Mouse (Mus musculus): ENCODE results near the gene Hnrnpk. TPM values are rescaled to one million over a fixed set of nuclear protein-coding genes. Genes with fewer than 3 reads are reported as not detected.
A peak's percentile ranks its signal among the peaks of the same experiment; 100 is the strongest.
"Not testable (repeated sequence)": the region's sequence is repeated elsewhere in the genome, so short reads cannot be mapped to it uniquely, and the experiment has no call there.

Hnrnpk gene
- 1,957 and 1,973 TPM in 2 replicates for polyA plus RNA-seq (2015; fragmentation: Nextera tagmentation; extraction: Ambion mirVana)

DNA sequence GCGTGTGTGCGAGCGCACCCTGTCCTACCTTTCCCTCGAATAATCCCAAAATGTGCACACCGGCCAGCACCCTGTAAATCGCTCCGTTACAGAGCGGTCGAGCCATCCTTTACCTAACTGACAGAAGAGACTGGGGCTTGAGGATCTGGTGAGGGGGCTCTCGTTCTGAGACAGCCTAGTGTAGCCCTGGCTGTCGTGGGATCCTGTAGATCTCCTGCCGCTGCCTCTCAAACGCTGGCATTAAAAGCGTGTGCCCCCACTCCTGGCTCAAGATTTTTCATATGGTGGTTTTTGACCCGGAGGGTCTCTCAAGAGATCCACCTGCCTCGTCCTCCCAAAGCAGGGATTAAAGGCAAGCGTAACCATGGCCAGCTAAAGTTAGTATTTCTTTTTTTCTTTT is at the start of gene Hnrnpk:
Hnrnpk (minus strand) TSS at position 101 of the 400 bp plus-strand sequence.
- not testable (repeated sequence) for ATAC-seq (replicated peaks); H3K9me3 ChIP-seq; H3K36me3 ChIP-seq; H3K27me3 ChIP-seq
- Histone ChIP-seq H3K4me3 (peak within 1 kb of the TSS; percentile 95), H3K9ac (replicated peaks) (peak within 1 kb of the TSS; percentile 99), H3K4me1 (peaks cover 17% of the 10 kb centered on the region), H3K27ac (replicated peaks) (peak within 1 kb of the TSS; percentile 98), H3K4me2 (replicated peaks) (peak within 1 kb of the TSS; percentile 53)
- WGBS = 7% methylated on average over 17 of the region's 17 CpGs

DNA sequence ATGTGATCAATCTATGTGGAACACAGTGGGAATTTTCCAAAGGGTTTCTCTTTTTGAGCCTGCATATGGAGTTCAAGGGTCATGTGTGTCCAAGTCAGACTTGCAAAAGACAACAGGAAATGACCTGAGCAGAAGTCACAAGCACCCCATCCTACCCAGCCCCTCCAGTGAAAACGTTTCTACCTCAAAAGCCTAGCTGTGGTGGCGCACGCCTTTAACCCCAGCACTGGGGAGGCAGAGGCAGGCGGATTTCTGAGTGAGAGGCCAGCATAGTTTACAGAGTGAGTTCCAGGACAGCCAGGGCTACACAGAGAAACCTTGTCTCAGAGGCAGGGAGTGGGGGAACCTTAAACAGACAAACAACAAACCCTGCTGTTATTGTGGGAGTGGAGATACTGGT is 49.1 kb upstream of the Hnrnpk start:
- Histone ChIP-seq H3K9ac (replicated peaks) (no peak overlapping the region), H3K36me3 (no peaks in the 10 kb centered on the region), H3K4me2 (replicated peaks) (no peak overlapping the region), H3K27me3 (peaks cover 14% of the 10 kb centered on the region; the same call in 1 of the 2 replicates), H3K4me3 (no peak overlapping the region), H3K9me3 (no peaks in the 10 kb centered on the region), H3K27ac (replicated peaks) (no peak overlapping the region), H3K4me1 (peaks cover 17% of the 10 kb centered on the region)
- WGBS = 74% methylated on average over 4 of the region's 4 CpGs
- no peak for ATAC-seq (replicated peaks)

DNA sequence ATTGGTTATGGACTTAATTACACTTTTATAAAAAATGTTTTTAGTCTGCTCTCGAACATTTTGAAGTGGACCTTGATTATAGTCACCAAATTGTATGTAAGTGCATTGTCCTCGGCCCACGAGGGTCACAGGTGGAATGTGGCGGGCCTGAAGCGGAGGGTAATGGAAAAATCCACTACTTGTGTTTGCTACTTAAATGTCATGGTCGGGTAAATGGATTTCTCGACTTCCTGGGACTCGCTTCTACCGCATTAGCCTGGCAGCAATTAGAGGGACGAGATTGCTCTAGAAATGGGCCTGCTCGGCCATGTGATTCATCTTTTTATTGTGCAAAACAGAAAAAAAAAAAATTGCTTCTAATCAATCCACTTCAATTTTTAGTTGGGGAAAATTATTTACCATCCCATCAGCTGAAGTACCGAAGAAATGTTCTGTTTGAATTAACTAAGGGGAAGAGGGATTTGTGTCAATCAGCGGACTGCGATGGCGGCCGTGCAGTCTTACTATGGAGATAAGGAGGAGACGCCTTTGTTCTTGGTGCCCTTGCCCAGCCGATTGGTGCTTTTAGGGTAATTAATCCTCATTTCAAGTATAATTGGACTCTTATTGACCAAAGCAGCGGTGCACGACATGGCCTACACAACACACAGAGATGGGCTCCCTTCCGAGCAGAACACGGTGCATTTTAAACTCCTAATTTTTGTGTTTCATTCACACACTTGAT is 47.5 kb upstream of the Hnrnpk start:
- Histone ChIP-seq H3K4me3 (no peak overlapping the region), H3K9me3 (no peaks in the 10 kb centered on the region), H3K4me2 (replicated peaks) (0 out of 2 replicates have a peak overlapping the region, but pooled peaks have one; percentile 3), H3K36me3 (no peaks in the 10 kb centered on the region), H3K27ac (replicated peaks) (no peak overlapping the region), H3K9ac (replicated peaks) (0 out of 2 replicates have a peak overlapping the region, but pooled peaks have one; percentile 11), H3K27me3 (peaks cover 14% of the 10 kb centered on the region; the same call in 1 of the 2 replicates), H3K4me1 (peaks cover 17% of the 10 kb centered on the region)
- WGBS = 23% methylated on average over 22 of the region's 22 CpGs
- ATAC-seq (replicated peaks) = no peak

DNA sequence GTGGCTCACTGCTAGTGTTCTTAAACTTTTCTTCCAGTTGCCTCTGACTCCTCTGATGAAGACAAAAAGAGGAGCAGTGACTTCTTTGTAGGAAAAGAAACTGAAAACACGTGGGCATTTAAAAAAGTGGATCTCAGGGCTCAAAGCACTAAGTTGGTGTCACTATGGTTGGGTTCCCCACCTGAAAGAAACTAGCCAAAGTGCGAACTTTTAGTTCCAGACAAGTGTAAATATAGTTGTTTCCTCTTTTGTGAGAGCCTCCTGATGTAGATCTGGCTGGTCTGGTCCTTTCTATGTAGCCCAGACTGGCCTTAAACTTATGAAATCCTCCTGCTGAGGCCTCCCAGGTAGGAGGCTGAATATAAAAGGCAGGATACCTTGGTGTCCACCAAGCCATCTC is 43.4 kb upstream of the Hnrnpk start:
- H3K9me3 ChIP-seq = no peaks in the 10 kb centered on the region
- no peak overlapping the region for H3K4me2 ChIP-seq (replicated peaks)
- no peaks in the 10 kb centered on the region for H3K27me3 ChIP-seq
- 77% methylated on average over 2 of the region's 2 CpGs for WGBS
- no peaks in the 10 kb centered on the region for H3K36me3 ChIP-seq
- no peak for ATAC-seq (replicated peaks)
- no peak overlapping the region for H3K9ac ChIP-seq (replicated peaks)
- no peak overlapping the region for H3K4me3 ChIP-seq
- H3K27ac ChIP-seq (replicated peaks) = no peak overlapping the region
- H3K4me1 ChIP-seq = peaks cover 12% of the 10 kb centered on the region

DNA sequence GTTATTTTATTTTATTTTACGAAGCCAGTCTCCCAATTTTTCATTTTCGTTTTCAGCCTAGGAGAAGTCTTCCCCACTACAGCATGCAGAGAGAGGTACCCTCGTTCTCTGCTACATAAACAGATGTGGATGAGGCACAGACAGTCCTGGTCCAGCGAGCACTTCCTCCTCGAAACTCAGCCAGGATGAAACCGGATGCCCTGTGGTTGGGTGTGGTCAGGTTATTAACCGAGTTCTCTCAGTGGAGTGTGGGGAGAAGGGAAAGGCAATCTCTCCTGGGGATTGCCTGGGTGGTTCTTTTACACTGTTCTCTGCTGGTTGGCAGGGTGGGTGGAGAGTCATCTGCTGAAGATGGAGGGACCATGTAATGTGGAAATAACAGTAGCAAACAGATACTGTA is 40.6 kb upstream of the Hnrnpk start:
- Histone ChIP-seq H3K27me3 (no peaks in the 10 kb centered on the region), H3K27ac (replicated peaks) (no peak overlapping the region), H3K9me3 (no peaks in the 10 kb centered on the region), H3K4me1 (no peaks in the 10 kb centered on the region), H3K4me2 (replicated peaks) (no peak overlapping the region), H3K9ac (replicated peaks) (no peak overlapping the region), H3K36me3 (no peaks in the 10 kb centered on the region), H3K4me3 (no peak overlapping the region)
- no peak for ATAC-seq (replicated peaks)
- 70% methylated on average over 7 of the region's 7 CpGs for WGBS

DNA sequence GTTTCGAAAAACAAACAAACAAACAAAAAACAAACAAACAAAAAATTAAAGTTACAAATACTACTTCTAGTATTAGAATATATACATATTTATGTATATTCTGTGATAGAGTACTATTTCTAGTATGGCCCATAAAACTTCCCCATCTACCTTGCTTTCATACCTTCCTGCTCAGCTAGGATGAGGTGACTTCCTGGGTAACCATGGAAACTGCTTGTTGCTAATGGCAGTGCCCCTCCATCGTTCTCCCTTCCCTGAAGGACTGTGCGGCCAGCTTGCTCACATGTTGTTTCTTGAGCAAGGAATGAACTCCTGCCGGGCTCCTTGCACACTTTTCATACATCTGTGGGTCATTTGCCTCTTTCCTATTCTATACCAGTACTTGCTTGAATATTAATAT is 40.2 kb upstream of the Hnrnpk start:
- Histone ChIP-seq H3K4me2 (replicated peaks) (no peak overlapping the region), H3K27me3 (no peaks in the 10 kb centered on the region), H3K4me3 (no peak overlapping the region), H3K9me3 (no peaks in the 10 kb centered on the region), H3K9ac (replicated peaks) (no peak overlapping the region), H3K4me1 (no peaks in the 10 kb centered on the region), H3K27ac (replicated peaks) (no peak overlapping the region), H3K36me3 (no peaks in the 10 kb centered on the region)
- ATAC-seq (replicated peaks) = no peak
- 66% methylated on average over 4 of the region's 4 CpGs for WGBS

DNA sequence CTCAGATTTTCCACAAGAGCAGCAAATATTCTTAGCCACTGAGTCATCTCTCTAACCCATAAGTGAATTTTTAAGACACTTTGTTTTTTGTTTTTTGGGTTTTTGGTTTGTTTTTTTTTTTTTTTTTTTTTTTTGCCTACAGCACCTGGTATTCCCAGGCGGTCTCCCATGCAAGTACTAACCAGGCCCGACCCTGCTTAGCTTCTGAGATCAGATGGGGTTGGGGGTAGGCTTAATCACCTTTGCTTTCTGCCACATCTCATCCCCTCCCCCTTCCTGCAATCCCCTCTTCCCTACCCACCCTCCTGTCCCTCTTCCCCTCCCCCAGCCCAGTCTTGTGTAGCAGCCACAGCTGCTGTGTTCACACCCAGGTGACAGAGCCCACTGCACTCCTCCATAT is 36.6 kb upstream of the Hnrnpk start:
- no peak overlapping the region for H3K4me3 ChIP-seq
- WGBS = 61% methylated on average over 2 of the region's 2 CpGs
- H3K27me3 ChIP-seq = no peaks in the 10 kb centered on the region
- H3K9me3 ChIP-seq = no peaks in the 10 kb centered on the region
- no peak overlapping the region for H3K27ac ChIP-seq (replicated peaks)
- no peaks in the 10 kb centered on the region for H3K36me3 ChIP-seq
- H3K9ac ChIP-seq (replicated peaks) = no peak overlapping the region
- no peak for ATAC-seq (replicated peaks)
- no peaks in the 10 kb centered on the region for H3K4me1 ChIP-seq
- H3K4me2 ChIP-seq (replicated peaks) = no peak overlapping the region

DNA sequence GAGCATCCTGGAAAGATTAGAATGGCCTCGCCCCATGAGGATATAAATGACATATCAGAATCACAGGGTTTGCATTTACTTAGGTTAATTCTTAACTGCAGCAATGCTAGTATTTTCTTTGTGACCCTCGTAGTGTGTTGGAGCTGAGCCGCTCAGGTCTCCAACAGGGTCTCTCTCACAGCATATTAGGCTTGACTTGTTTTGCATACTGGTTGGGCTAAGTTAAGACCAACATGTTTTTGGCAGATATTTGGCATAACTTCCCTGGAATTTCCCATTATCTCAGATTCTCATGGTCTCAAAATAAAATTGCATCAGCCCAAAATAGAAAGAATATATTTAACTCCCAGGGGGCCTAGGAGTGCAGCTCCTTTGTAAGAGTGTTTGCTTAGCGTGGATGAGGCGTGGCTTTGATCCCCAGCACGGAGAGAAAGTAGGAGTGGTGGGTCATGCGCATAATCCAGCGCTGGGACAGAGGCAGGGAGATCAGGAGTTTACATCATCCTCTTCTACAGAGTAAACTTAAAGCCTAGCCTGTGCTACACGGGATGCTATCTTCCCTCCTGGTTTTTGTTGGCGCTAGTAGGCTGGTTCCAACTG is 20.0 kb upstream of the Hnrnpk start:
- Histone ChIP-seq H3K4me2 (replicated peaks) (no peak overlapping the region), H3K27ac (replicated peaks) (no peak overlapping the region), H3K36me3 (no peaks in the 10 kb centered on the region), H3K4me3 (no peak overlapping the region), H3K4me1 (no peaks in the 10 kb centered on the region), H3K9me3 (no peaks in the 10 kb centered on the region), H3K9ac (replicated peaks) (no peak overlapping the region), H3K27me3 (no peaks in the 10 kb centered on the region)
- WGBS = 68% methylated on average over 10 of the region's 10 CpGs
- no peak for ATAC-seq (replicated peaks)

DNA sequence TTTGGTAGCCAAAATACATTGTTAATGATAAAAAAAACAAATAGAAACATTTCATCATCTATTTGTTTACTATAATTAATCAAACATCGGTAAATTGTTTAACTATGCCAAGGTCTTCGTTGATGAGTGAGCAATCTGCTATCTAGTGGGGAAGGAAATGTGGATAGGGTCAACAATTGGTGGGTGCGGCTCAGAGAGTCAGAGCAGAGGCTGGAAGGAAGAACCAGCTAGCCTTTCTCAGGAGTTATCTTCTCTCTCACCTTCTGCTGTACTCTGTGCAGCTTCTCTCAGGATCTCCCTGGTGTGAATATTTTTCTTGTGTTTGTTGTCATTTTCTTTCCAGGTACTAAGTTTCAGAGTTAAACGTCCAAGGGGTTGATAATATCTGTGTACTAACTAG is 19.1 kb upstream of the Hnrnpk start:
- Histone ChIP-seq H3K4me1 (no peaks in the 10 kb centered on the region), H3K9me3 (no peaks in the 10 kb centered on the region), H3K9ac (replicated peaks) (no peak overlapping the region), H3K4me3 (no peak overlapping the region), H3K4me2 (replicated peaks) (no peak overlapping the region), H3K27me3 (no peaks in the 10 kb centered on the region), H3K36me3 (no peaks in the 10 kb centered on the region), H3K27ac (replicated peaks) (no peak overlapping the region)
- WGBS = 89% methylated on average over 4 of the region's 4 CpGs
- ATAC-seq (replicated peaks) = no peak

DNA sequence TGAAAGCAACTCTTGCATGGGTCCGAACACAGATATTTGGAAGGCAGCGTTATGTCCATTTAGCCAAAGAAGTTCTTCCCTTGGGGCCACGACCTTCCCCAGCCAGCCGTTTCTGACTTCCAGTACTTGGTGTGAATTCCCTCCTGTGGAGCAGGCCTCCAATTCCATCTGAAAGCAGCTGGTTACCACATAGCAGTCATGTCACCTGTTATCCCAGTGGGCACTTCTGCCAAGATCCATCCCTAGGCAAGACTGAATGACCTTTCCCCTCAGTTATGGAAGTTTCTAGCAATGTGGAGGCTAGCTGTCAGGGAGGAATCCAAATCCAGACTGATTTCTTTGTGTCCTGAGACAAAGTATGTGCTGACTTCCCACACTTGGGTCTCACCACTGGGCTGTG is 17.9 kb upstream of the Hnrnpk start:
- Histone ChIP-seq H3K4me3 (no peak overlapping the region), H3K9ac (replicated peaks) (no peak overlapping the region), H3K27me3 (no peaks in the 10 kb centered on the region), H3K27ac (replicated peaks) (no peak overlapping the region), H3K4me2 (replicated peaks) (no peak overlapping the region), H3K4me1 (no peaks in the 10 kb centered on the region), H3K9me3 (no peaks in the 10 kb centered on the region), H3K36me3 (no peaks in the 10 kb centered on the region)
- WGBS = 84% methylated on average over 4 of the region's 4 CpGs
- no peak for ATAC-seq (replicated peaks)

DNA sequence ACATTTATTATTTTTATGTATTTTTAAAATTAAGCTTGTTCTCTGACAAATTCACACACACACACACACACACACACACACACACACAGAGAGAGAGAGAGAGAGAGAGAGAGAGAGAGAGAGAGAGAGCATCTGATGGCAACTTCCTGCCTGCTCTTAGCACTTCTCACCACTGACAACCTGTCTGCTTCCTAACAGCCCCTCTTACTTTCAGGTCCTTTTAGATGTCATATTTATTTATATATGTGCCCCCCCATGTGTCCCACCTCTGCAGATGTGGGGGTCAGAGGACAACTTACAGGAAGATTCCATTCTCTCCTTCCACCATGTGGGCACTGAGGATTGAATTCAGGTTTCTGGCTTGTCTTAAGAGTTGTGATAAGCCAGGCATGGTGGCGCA is 16.1 kb upstream of the Hnrnpk start:
- H3K9me3 ChIP-seq = no peaks in the 10 kb centered on the region
- H3K27me3 ChIP-seq = no peaks in the 10 kb centered on the region
- H3K4me2 ChIP-seq (replicated peaks) = no peak overlapping the region
- H3K27ac ChIP-seq (replicated peaks) = no peak overlapping the region
- no peak for ATAC-seq (replicated peaks)
- WGBS = 97% methylated on average over 1 of the region's 1 CpGs
- H3K9ac ChIP-seq (replicated peaks) = no peak overlapping the region
- H3K4me1 ChIP-seq = no peaks in the 10 kb centered on the region
- H3K36me3 ChIP-seq = no peaks in the 10 kb centered on the region
- no peak overlapping the region for H3K4me3 ChIP-seq

DNA sequence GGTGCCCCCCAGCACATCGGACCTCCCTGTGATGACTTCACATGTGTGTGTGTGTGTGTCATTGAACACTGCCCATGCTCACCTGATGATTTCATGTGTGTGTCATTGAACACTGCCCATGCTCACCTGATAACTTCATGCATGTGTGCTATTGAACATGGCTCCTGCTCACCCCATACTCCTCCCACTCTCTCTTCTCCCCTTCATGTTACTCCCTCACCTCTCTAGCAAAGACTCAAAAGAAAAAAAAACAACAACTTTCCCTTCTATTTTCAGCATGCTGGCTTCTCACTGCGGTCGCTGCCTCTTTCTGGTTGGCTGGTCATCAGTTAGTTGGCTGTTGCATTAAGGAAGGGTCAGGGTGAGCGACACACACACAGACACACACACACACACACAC is 15.5 kb upstream of the Hnrnpk start:
- ATAC-seq (replicated peaks) = no peak
- 82% methylated on average over 4 of the region's 4 CpGs for WGBS
- H3K27ac ChIP-seq (replicated peaks) = no peak overlapping the region

More for the DNA sequence above, 15.5 kb upstream of the Hnrnpk start:
- Histone ChIP-seq H3K27me3 (no peaks in the 10 kb centered on the region), H3K4me1 (no peaks in the 10 kb centered on the region), H3K4me2 (replicated peaks) (no peak overlapping the region), H3K9me3 (no peaks in the 10 kb centered on the region), H3K9ac (replicated peaks) (no peak overlapping the region), H3K36me3 (no peaks in the 10 kb centered on the region), H3K4me3 (no peak overlapping the region)
